Mouse (Mus musculus) midbrain, embryonic 10.5 days (tissue): Measurements from ENCODE around the gene Tanc1. TPM values are rescaled to one million over a fixed set of nuclear protein-coding genes. Genes with fewer than 3 reads are reported as not detected.

Experiments used
- DNase-seq: peaks from one replicate; pipeline ENCODE4 v3.0.0-alpha.2; 2017; ENCODE audit warnings: low spot score
- H3K27ac ChIP-seq: fragments of 300-500 bp; sonication (generic); replicated peaks from 2 replicates; pipeline ENCODE4 v1.5.1; 2016; ENCODE audit warnings: mild to moderate bottlenecking
- H3K27me3 ChIP-seq: fragments of 300-500 bp; sonication (generic); 2 replicates; pipeline ENCODE4 v1.6.1; 2016; ENCODE audit warnings: low read depth, mild to moderate bottlenecking; ENCODE audit not compliant: poor library complexity, severe bottlenecking
- H3K36me3 ChIP-seq: fragments of 300-500 bp; sonication (generic); 2 replicates; pipeline ENCODE4 v1.6.1; 2016; ENCODE audit warnings: mild to moderate bottlenecking, moderate library complexity
- H3K4me1 ChIP-seq: fragments of 300-500 bp; sonication (generic); 2 replicates; pipeline ENCODE4 v1.6.1; 2016
- H3K4me3 ChIP-seq: fragments of 300-500 bp; sonication (generic); 2 replicates; pipeline ENCODE4 v1.5.1; 2016; ENCODE audit warnings: mild to moderate bottlenecking, moderate library complexity
- H3K9me3 ChIP-seq: fragments of 300-500 bp; sonication (generic); replicated peaks from 2 replicates; pipeline ENCODE4 v1.6.1; 2016; ENCODE audit warnings: mild to moderate bottlenecking
- WGBS: fragments of 180-500 bp; shearing (Covaris S2); methylation state at CpG from one replicate; pipeline ENCODE4 v1.1.7; 2016; 5-methylcytosine and 5-hydroxymethylcytosine counted together
- polyA plus RNA-seq: library from polyadenylated mRNA; unstranded; fragments of >200 nt; fragmentation: Nextera tagmentation; extraction: Ambion mirVana; gene quantifications from 2 replicates; pipeline ENCODE4 v1.2.1, GENCODE M21; 2016

Gene Tanc1
- polyA plus RNA-seq, 1 experiment from 2014 or later: 11.9 TPM

DNA sequence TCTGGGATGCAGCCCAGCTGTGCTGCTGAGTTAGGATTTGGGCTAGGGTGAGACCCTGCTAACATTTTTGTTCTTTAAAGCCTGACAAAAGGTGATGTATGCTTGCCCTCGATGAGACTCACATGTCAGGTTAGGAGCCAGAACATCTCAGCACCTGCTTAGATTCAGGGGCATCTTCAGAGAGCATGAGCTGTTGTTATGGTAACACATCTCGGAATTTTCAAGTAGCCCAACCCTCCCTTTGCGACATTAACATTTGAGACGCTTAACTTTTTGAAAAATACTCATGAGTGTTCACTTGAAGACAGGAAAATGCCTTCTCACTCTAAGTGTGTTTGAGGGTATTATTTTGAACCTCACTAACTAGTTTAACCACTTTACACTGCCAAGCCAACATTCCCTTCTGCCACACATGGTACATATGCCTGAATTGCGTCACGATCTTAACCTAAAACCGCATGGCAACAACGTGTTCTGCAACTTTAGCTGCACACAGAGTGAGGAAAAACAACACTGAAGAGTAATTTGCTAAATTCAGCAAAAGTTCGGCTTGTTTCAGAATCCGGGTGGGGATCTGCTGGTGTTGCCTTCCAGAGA, 67.7 kb downstream of the Tanc1 start:
- H3K9me3 ChIP-seq: no peaks in the 10 kb centered on the region
- WGBS: 92% methylated on average over 10 of the region's 10 CpGs
- peaks cover 21% of the 10 kb centered on the region for H3K4me1 ChIP-seq
- H3K27ac ChIP-seq: no peak overlapping the region
- no peaks in the 10 kb centered on the region for H3K27me3 ChIP-seq
- no peak overlapping the region for H3K4me3 ChIP-seq
- no peak for DNase-seq
- no peaks in the 10 kb centered on the region for H3K36me3 ChIP-seq

DNA sequence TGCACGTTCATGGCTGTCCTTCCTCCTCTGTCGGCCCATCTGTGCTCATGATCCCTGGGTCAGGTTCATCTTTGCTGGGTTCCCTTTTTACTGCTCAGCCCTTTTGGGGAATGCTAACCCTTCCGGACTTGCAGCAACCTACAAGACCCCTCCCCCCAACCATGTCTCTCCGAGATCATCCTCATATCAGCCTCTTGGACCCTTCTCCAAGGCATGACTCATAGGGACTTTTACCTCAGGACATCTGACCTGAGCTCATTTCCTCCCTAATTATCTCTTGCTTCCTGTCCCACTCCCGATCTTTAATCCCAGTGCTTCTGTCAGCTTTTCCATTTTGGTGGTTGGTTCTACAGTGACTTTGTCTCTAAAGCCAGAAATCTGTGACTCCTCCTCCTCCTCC, 68.9 kb downstream of the Tanc1 start:
- Histone ChIP-seq H3K4me3 (no peak overlapping the region), H3K36me3 (no peaks in the 10 kb centered on the region), H3K9me3 (no peaks in the 10 kb centered on the region), H3K27me3 (no peaks in the 10 kb centered on the region), H3K27ac (no peak overlapping the region), H3K4me1 (peaks cover 14% of the 10 kb centered on the region)
- 91% methylated on average over 5 of the region's 5 CpGs for WGBS
- DNase-seq: no peak

DNA sequence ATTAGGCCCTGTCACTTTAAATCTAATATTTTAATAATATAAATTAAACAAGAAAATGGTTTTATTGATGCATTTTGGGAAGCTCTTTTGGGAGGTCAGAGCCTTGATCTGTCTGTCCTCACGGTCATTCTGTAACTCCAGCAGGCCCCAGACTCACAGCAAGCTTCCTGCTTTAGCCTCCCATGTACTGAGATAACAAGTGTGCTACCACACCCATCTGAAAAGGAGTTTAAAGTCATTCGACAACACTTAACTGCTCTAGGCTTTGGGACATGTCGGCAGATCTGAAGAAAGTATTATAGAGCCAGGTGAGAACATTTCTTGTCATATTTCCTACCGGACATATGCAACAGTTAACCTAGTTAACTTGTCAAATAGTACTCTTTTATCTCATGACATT, 69.3 kb downstream of the Tanc1 start:
- H3K36me3 ChIP-seq: no peaks in the 10 kb centered on the region
- no peak overlapping the region for H3K27ac ChIP-seq
- 93% methylated on average over 4 of the region's 4 CpGs for WGBS
- no peak for DNase-seq
- no peak overlapping the region for H3K4me3 ChIP-seq
- H3K4me1 ChIP-seq: peaks cover 10% of the 10 kb centered on the region
- H3K9me3 ChIP-seq: no peaks in the 10 kb centered on the region
- no peaks in the 10 kb centered on the region for H3K27me3 ChIP-seq

DNA sequence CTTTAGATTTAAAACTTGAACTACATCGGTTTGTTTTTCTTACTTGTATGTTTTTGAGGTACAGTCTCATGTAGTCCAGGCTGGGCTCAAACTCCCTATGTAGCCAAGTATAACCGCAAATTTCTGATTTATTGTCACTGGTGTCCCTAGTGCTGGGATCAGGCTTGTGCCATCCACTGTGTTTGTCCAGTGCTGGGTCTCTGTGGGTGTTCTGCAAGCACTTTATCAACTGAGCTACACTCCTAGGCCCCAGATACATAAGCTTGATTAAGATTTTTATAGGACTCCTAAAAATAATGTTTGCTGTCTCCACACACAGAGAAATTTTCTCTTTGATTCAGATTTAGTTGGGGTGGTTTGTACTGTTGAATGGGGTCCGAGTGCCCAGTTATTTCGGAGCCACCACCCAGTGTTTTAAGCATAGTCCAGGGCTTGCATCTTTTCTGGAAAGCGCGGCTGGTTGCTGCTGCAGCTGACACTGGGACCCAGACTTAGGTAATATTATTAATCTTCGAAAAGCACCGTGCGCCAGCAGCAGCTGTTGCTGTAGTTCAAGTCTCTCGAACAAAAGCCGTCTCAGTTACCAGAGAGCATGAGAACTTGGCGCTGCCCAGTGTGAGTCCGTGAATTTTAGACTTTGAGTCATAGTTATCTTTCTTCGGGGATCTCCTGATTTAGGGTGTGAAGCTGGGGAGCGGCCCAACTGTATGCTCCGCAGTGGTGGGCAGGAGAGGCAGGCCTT, 73.2 kb downstream of the Tanc1 start:
- Histone ChIP-seq H3K27me3 (no peaks in the 10 kb centered on the region), H3K4me3 (no peak overlapping the region), H3K27ac (no peak overlapping the region), H3K4me1 (peaks cover 13% of the 10 kb centered on the region), H3K36me3 (no peaks in the 10 kb centered on the region), H3K9me3 (no peaks in the 10 kb centered on the region)
- no peak for DNase-seq
- 91% methylated on average over 16 of the region's 16 CpGs for WGBS

DNA sequence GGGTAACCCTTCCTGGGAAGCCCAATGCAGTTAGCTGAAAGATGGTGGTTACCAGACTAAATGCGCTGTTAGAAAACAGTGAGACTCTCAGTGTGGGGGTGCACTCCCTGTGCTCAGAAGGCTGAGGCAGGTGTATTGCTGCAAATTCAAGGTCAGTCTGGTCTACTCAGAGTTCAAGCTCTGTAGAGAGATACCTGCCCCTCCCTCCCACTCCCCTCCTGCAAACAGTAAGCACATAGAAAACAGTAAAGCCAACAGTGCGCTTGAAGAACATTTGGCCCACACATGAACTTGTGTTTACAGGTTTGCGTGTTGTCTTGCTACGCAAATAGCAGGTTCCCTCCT, 73.7 kb downstream of the Tanc1 start:
- no peaks in the 10 kb centered on the region for H3K9me3 ChIP-seq
- WGBS: 97% methylated on average over 4 of the region's 4 CpGs
- no peaks in the 10 kb centered on the region for H3K27me3 ChIP-seq
- peaks cover 13% of the 10 kb centered on the region for H3K4me1 ChIP-seq
- no peak overlapping the region for H3K27ac ChIP-seq
- no peaks in the 10 kb centered on the region for H3K36me3 ChIP-seq
- no peak overlapping the region for H3K4me3 ChIP-seq
- no peak for DNase-seq

DNA sequence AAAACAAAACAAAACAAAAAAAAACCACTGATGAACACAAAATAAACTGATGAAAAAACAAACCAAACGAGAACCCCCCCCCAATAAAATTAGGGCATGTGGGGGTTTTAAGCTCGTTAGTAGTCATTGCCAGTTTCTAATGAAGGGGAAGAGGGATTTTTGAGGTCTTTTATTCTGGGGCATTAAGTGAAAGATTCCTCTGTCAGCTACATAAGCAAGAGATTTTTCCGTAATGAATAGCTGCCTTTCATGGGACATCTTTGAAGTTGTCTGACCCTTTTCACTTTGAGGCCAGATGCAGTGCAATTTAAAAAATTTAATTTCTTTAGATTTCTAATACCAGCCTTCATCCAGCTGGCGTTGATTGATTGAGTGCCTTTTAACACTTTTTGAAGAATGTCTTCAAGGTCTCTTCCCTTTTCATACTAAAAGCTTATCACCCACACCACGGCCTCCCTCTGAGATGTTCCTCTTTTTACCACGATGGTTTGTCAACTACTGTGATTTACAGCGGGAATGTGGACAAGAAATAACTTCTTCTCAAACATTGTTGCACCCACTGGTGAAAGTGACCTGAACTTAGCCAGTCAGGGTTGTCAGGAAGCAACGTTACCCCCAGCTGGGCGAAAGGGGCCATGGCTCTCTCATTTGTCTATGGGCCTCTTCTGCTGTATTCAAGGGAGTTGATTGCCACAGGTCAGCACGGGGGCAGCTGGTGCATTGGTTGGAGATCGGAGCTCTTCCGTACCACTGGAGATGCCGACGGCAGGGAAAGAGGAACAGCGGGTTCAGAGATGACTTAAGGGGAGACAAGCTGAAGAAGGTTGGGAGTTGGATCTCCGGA, 76.6 kb downstream of the Tanc1 start:
- Histone ChIP-seq H3K27ac (0 out of 2 replicates have a peak overlapping the region, but pooled peaks have one; percentile 23), H3K4me1 (peaks cover 11% of the 10 kb centered on the region), H3K36me3 (no peaks in the 10 kb centered on the region), H3K27me3 (no peaks in the 10 kb centered on the region), H3K4me3 (no peak overlapping the region), H3K9me3 (no peaks in the 10 kb centered on the region)
- WGBS: 66% methylated on average over 16 of the region's 16 CpGs
- DNase-seq: no peak

DNA sequence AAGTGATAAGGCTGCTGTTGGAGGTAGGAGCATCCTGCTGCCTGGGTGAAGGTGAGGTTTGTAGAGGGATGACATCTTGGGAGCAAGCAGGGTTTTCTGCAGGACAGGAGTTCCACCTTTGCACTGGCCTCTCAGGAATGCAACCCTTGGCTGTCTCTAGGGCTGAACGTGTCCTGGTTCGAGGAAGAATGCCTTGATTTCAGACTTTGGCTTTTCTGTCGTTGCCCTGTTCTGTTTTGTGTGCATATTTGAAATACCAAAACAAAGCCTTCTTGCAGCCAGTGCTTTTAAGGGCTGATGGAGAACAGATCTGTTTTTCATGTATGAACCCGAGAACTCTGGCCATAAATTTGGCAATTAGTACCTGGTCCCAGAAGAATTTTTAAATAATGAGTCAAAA, 79.3 kb downstream of the Tanc1 start:
- no peaks in the 10 kb centered on the region for H3K27me3 ChIP-seq
- H3K4me3 ChIP-seq: no peak overlapping the region
- no peaks in the 10 kb centered on the region for H3K9me3 ChIP-seq
- DNase-seq: no peak
- 68% methylated on average over 4 of the region's 4 CpGs for WGBS
- no peak overlapping the region for H3K27ac ChIP-seq
- H3K36me3 ChIP-seq: no peaks in the 10 kb centered on the region
- peaks cover 11% of the 10 kb centered on the region for H3K4me1 ChIP-seq

DNA sequence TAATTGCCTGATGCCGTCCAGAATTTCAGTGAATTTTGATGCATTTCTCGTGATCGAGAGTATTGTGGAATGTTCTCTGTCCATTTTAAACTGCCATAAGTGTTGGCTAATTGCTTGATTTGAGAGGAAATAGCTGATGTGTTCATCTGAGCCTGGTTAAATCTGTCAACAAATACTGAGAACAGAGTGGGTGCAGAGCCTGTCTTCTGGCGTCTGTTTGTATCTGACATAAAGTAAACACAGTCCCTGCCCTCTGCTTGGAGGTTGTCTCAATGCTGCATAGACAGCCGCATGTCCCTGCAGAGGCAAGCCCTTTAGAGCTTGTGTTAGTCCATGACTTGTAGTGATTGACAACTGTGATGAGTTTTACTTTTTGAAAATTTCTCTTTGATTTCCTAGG, 81.6 kb downstream of the Tanc1 start:
- Histone ChIP-seq H3K9me3 (no peaks in the 10 kb centered on the region), H3K4me1 (peaks cover 21% of the 10 kb centered on the region), H3K27ac (no peak overlapping the region), H3K36me3 (no peaks in the 10 kb centered on the region), H3K4me3 (no peak overlapping the region), H3K27me3 (no peaks in the 10 kb centered on the region)
- no peak for DNase-seq
- 82% methylated on average over 5 of the region's 5 CpGs for WGBS

DNA sequence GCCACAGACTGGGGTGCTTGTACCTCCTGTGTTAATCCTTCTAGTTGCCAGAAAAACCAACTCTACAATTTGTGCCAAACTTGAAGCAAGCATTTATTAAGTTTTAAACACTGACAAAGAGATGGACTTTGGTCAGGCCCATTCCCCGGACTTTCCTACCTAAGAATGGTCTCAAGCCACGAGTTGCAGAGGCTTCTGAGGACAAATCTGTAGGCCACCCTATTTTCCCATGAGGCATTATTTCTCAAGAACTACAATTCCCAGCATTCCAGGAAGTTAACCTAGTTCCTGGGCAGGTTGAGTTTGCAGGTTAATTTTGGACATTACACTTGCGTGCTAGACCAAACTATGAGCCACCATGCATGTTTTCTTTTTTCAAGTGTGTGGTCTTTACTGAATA, 85.3 kb downstream of the Tanc1 start:
- 62% methylated on average over 3 of the region's 3 CpGs for WGBS

DNA sequence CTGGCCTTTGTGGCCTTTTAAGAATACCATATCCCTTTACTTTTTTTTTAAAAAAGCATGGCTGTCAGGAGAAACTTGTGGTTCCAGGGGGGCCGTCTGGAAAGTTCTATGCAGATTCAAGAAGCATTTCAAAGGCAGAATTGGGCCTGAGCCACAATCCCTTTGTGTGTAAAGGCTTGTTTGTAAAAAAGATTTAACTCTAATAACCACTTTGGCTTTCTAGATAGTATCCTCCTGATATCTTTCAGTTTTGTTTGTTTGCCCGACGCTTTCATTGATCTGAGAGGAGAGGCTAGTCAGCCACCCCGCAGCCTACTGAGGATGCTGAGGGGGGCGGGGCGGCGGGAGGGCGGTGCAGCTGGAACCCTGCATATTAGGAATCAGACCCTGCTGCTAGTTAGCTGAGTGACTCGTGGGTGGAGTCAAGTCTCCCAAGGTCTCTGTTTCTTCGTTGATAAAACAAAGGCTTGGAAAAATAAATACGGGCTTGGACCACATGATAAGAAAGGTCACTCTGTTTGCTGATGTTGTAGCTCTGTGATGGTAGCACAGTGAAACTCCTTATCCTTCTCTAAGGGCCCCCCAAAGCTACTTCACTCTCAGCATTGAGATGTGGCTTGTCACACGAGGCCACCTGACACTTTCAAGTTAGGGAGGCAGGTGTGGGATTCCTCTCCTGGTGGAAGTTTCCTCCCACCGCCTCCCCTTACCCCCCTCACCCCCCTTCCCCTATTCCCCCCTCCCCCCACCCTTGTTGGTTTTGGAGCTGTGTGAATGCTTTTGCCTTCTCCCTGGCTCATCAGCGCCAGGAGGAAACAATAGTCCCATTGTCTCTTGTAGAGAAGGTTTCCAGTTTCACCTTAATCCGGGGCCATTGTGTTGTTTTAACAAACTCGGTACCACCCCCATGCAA, 86.1 kb downstream of the Tanc1 start:
- peaks cover 24% of the 10 kb centered on the region for H3K4me1 ChIP-seq
- H3K27ac ChIP-seq: peak overlapping the region; percentile 82
- H3K4me3 ChIP-seq: peak overlapping the region; percentile 30
- H3K9me3 ChIP-seq: no peaks in the 10 kb centered on the region
- DNase-seq: peak; percentile 65
- H3K27me3 ChIP-seq: no peaks in the 10 kb centered on the region
- WGBS: 2% methylated on average over 16 of the region's 16 CpGs
- no peaks in the 10 kb centered on the region for H3K36me3 ChIP-seq

More for the DNA sequence above, 85.3 kb downstream of the Tanc1 start:
- no peak for DNase-seq
- peak overlapping the region; percentile 82; the same call in 1 of the 2 replicates for H3K27ac ChIP-seq
- H3K36me3 ChIP-seq: no peaks in the 10 kb centered on the region
- H3K4me3 ChIP-seq: no peak overlapping the region
- H3K27me3 ChIP-seq: no peaks in the 10 kb centered on the region
- no peaks in the 10 kb centered on the region for H3K9me3 ChIP-seq
- H3K4me1 ChIP-seq: peaks cover 24% of the 10 kb centered on the region

DNA sequence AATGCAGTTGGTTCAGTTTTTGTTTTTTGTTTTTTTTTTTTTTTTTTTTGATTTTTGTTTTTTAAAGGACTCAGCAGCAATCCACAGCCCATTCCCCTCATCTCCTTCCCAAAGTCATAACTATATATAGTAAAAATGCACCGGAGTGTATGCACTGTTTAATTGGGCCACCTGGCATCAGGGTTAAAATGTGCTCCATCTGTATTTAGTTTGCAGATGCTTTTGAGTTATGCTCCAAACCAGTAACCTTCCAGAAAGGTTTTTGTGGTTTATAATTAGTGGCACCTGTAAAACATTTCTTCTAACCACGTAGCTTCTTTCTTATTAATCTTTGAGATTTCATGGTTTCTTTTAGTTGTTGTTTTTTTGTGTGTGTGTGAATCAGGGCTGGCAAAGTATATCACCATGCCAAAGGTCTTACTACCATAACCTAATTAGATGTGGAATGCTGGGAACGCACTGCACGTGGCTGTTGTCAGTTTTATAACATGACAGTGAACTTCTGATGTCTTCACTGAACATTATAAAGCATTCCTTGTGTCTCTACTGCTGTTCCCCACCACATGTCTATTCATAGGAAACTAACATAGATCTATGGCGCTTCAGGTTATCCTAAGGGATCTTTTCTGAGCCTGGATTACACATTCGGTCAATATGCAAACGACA, 86.9 kb downstream of the Tanc1 start:
- 31% methylated on average over 7 of the region's 7 CpGs for WGBS
- peak overlapping the region; percentile 30; the same call in 1 of the 2 replicates for H3K4me3 ChIP-seq
- DNase-seq: no peak

DNA sequence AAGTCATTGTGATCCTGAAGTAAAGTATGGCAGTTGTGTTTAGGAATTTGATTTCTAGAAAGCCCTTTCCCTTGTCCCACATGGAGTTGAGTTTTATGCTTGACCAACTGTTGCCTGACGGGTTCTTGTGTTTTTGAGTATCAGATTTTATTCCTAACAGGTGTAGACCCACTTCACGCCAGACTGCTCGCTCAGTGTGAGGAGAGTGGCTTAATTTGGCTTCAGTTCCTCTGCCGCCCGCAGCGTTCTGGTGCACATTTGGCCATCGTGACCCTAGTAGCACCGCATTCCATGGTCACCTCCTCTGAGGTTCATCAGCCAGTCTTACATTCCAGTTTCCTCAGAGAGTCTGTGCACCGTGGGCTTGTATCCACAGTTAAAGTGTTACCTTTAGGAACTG, 88.1 kb downstream of the Tanc1 start:
- no peak for DNase-seq
- H3K27me3 ChIP-seq: no peaks in the 10 kb centered on the region
- H3K4me1 ChIP-seq: peaks cover 24% of the 10 kb centered on the region
- H3K27ac ChIP-seq: no peak overlapping the region
- no peaks in the 10 kb centered on the region for H3K36me3 ChIP-seq
- H3K4me3 ChIP-seq: no peak overlapping the region
- H3K9me3 ChIP-seq: no peaks in the 10 kb centered on the region
- WGBS: 66% methylated on average over 9 of the region's 9 CpGs

More for the DNA sequence above, 86.9 kb downstream of the Tanc1 start:
- Histone ChIP-seq H3K36me3 (no peaks in the 10 kb centered on the region), H3K27me3 (no peaks in the 10 kb centered on the region), H3K4me1 (peaks cover 24% of the 10 kb centered on the region), H3K27ac (peak overlapping the region; percentile 82; the same call in 1 of the 2 replicates), H3K9me3 (no peaks in the 10 kb centered on the region)
